Mouse (Mus musculus) heart, embryonic 16.5 days (tissue): ENCODE measurements around the gene Slc32a1. TPM values are rescaled to one million over a fixed set of nuclear protein-coding genes. Genes with fewer than 3 reads are reported as not detected.

Experiments used
- ATAC-seq: fragments of 200-750 bp; cut with Nextera tagmentation; replicated peaks from 2 replicates; pipeline ENCODE4 v1.8.0; 2017; ENCODE audit warnings: moderate number of reproducible peaks; ENCODE audit not compliant: insufficient read depth, low FRiP score; ENCODE audit errors: extremely low read depth
- H3K27ac ChIP-seq: fragments of 300-500 bp; sonication (generic); 2 replicates; pipeline ENCODE4 v1.5.1; 2014; ENCODE audit warnings: mild to moderate bottlenecking, low read length, control low read depth, moderate library complexity
- H3K27me3 ChIP-seq: fragments of 300-500 bp; sonication (generic); 2 replicates; pipeline ENCODE4 v1.6.1; 2014; ENCODE audit warnings: low read length, mixed read lengths; ENCODE audit not compliant: control insufficient read depth, insufficient read depth
- H3K36me3 ChIP-seq: fragments of 300-500 bp; sonication (generic); 2 replicates; pipeline ENCODE4 v1.6.1; 2014; ENCODE audit not compliant: control insufficient read depth, insufficient read depth
- H3K4me1 ChIP-seq: fragments of 300-500 bp; sonication (generic); 2 replicates; pipeline ENCODE4 v1.6.1; 2014; ENCODE audit warnings: low read length, mixed read lengths; ENCODE audit not compliant: control insufficient read depth, insufficient read depth
- H3K4me2 ChIP-seq: fragments of 300-500 bp; sonication (generic); 2 replicates; pipeline ENCODE4 v1.6.1; 2014; ENCODE audit warnings: low read depth, mild to moderate bottlenecking, control low read depth, low read length
- H3K4me3 ChIP-seq: fragments of 300-500 bp; sonication (generic); 2 replicates; pipeline ENCODE4 v1.5.1; 2014; ENCODE audit warnings: mild to moderate bottlenecking, control low read depth, low read length
- H3K9ac ChIP-seq: fragments of 300-500 bp; sonication (generic); 2 replicates; pipeline ENCODE4 v1.6.1; 2014; ENCODE audit warnings: low read length, control low read depth
- H3K9me3 ChIP-seq: fragments of 300-500 bp; sonication (generic); replicated peaks from 2 replicates; pipeline ENCODE4 v1.6.1; 2016; ENCODE audit warnings: low read length; ENCODE audit not compliant: control insufficient read depth
- WGBS: fragments of 180-500 bp; shearing (Covaris S2); extraction: QIAGEN DNeasy Blood & Tissue Kit; methylation state at CpG from one replicate; pipeline ENCODE4 v1.1.7; 2014; 5-methylcytosine and 5-hydroxymethylcytosine counted together
- polyA plus RNA-seq: library from polyadenylated mRNA; unstranded; fragments of >200 nt; fragmentation: Nextera tagmentation; extraction: Ambion mirVana; gene quantifications from 2 replicates; pipeline ENCODE4 v1.2.1, GENCODE M21; 2015

Gene Slc32a1
- polyA plus RNA-seq, 1 experiment from 2014 or later = not detected

GRCm38 (mm10) chr2:158643791-158644190 lies 33.2 kb downstream of the Slc32a1 start:
- Histone ChIP-seq H3K9me3 (peaks cover 4% of the 10 kb centered on the region), H3K27ac (no peak overlapping the region), H3K4me3 (no peak overlapping the region), H3K27me3 (no peaks in the 10 kb centered on the region), H3K4me1 (no peaks in the 10 kb centered on the region), H3K9ac (no peak overlapping the region), H3K4me2 (no peak overlapping the region), H3K36me3 (peaks cover 6% of the 10 kb centered on the region; the same call in 1 of the 2 replicates)
- WGBS = 81% methylated on average over 3 of the region's 3 CpGs
- ATAC-seq = no peak

DNA sequence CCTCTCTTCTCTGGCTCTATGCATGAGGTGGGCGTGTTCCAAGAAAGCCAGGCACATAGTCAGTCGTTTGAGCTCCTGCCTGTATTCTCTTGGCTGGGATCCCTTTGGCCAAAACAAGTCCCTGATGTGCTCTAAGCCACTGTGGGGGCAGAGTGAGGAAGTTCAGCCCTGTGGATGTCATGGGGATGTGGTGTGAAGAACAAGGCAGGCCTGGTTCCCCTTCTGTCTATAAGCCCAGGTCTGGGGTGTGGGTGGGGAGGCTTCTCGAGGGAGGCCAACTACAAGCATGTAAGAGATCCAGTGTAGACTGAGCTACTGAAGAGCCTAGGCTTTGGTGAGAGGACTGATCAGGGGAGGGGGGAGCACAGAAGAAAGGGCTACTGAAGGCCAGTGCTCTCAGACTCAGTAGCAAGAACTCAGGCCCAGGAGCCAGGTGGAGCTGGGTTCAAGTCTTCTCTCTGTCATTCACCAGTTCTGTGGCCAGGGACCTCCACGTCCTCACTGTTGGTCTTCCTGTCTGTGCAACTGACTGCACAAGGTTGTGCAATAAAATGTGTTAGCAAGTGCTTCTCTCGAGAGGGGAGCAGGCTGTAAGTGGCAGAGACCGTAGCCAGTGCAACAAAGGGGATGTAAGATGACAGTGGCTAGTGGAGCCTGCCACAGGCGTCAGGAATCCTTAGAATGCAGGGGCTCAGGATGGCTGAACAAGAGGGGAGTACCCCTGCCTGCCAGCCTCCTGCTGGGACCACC lies 40.8 kb downstream of the Slc32a1 start:
- Histone ChIP-seq H3K27ac (no peak overlapping the region), H3K36me3 (no peaks in the 10 kb centered on the region), H3K9me3 (no peaks in the 10 kb centered on the region), H3K4me1 (peaks cover 3% of the 10 kb centered on the region; the same call in 1 of the 2 replicates), H3K27me3 (no peaks in the 10 kb centered on the region), H3K4me2 (no peak overlapping the region), H3K9ac (no peak overlapping the region), H3K4me3 (no peak overlapping the region)
- no peak for ATAC-seq
- 45% methylated on average over 7 of the region's 7 CpGs for WGBS

DNA sequence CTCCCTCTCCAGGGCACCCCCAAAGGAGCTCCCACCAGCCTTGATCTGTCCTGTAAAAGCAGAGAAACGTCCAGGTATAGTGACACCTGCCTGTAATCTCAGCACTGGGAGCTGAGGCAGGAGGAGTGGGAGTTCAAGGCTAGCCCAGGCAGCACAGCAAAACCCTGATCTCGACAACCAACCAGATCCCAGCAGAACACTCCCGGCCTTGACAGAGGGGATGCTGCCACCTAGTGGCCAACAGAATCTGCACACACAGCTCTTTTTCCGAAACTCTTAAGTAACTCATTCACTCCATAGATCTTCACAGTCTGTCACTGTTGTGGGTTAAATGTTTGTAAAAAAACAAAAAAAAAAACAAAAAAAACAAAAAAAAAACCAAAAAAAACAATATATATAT lies 42.4 kb downstream of the Slc32a1 start:
- H3K27ac ChIP-seq = no peak overlapping the region
- H3K36me3 ChIP-seq = no peaks in the 10 kb centered on the region
- H3K4me1 ChIP-seq = peaks cover 3% of the 10 kb centered on the region
- H3K9me3 ChIP-seq = no peaks in the 10 kb centered on the region
- ATAC-seq = no peak
- no peaks in the 10 kb centered on the region for H3K27me3 ChIP-seq
- no peak overlapping the region for H3K9ac ChIP-seq
- WGBS = 8% methylated on average over 4 of the region's 4 CpGs
- no peak overlapping the region for H3K4me3 ChIP-seq
- H3K4me2 ChIP-seq = no peak overlapping the region

DNA sequence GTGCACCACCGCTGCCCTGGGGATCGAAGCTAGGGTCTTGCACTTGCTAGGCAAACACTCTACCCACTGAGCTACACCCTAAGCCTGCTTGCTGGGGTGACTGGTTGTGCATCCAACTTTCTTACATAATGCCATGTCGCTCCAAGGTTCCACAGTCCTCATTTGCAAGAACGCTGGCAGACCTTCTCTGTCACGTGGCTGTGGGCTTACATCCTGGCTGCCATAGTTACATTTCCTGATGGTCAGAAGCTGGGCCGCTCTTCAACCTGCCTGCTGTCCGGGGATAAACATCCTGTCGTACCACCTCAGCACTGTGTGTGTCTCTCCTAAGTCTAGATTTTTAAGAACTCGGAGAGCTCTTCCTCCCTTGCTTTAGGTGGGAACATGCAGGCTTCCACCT lies 44.1 kb downstream of the Slc32a1 start:
- ATAC-seq = no peak; the same call in 1 of the 2 replicates
- 71% methylated on average over 9 of the region's 9 CpGs for WGBS

DNA sequence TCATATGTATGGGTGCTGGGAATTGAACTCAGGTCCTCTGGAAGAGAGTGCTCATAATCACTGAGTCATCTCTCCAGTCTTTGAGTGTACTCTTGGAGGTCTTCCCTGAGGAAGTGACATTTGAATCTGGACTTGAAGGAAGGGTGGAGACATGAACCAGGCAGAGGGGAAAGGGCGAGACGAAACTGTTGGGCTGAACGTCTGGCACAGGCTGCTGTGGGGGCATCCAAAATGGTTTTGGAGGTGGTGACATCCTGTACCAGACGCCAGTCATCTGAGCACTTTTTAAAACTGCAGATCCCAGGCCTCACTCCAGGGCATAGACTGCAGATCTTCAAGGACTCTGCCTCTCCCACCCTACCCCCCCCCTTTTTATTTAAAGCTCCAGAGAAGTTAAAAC lies 45.2 kb downstream of the Slc32a1 start:
- H3K36me3 ChIP-seq = no peaks in the 10 kb centered on the region
- no peak overlapping the region for H3K27ac ChIP-seq
- no peak overlapping the region for H3K4me2 ChIP-seq
- no peak overlapping the region for H3K4me3 ChIP-seq
- 76% methylated on average over 4 of the region's 4 CpGs for WGBS
- no peaks in the 10 kb centered on the region for H3K9me3 ChIP-seq
- ATAC-seq = no peak
- no peak overlapping the region for H3K9ac ChIP-seq
- H3K4me1 ChIP-seq = peaks cover 7% of the 10 kb centered on the region
- no peaks in the 10 kb centered on the region for H3K27me3 ChIP-seq

More for the DNA sequence above, 44.1 kb downstream of the Slc32a1 start:
- Histone ChIP-seq H3K9me3 (no peaks in the 10 kb centered on the region), H3K4me3 (no peak overlapping the region), H3K27me3 (no peaks in the 10 kb centered on the region), H3K27ac (no peak overlapping the region), H3K9ac (no peak overlapping the region), H3K36me3 (no peaks in the 10 kb centered on the region), H3K4me1 (peaks cover 7% of the 10 kb centered on the region), H3K4me2 (no peak overlapping the region)

DNA sequence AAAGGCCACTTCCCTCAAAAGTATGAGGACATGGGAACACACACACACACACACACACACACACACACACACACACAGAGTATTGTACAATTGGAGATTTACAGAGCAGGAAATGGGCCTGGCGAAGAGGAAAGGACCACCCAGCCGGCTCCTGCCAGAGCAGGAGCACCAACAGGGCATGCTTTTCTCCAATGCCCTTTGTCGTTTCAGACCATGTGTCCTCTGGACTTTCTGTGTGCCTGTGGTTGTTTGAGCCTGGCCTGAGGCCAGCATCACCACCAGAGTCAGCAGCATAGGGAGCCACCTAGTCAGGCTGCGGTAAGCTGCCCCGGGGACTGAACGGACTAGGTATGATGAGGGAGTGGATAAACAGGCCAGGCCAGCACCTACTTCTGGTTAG lies 48.3 kb downstream of the Slc32a1 start:
- Histone ChIP-seq H3K36me3 (no peaks in the 10 kb centered on the region), H3K4me1 (peaks cover 4% of the 10 kb centered on the region; the same call in 1 of the 2 replicates), H3K9me3 (no peaks in the 10 kb centered on the region), H3K27ac (no peak overlapping the region; the same call in 1 of the 2 replicates), H3K9ac (no peak overlapping the region), H3K27me3 (no peaks in the 10 kb centered on the region), H3K4me2 (no peak overlapping the region), H3K4me3 (no peak overlapping the region)
- WGBS = 32% methylated on average over 6 of the region's 6 CpGs
- peak; percentile 52; the same call in 1 of the 2 replicates for ATAC-seq

DNA sequence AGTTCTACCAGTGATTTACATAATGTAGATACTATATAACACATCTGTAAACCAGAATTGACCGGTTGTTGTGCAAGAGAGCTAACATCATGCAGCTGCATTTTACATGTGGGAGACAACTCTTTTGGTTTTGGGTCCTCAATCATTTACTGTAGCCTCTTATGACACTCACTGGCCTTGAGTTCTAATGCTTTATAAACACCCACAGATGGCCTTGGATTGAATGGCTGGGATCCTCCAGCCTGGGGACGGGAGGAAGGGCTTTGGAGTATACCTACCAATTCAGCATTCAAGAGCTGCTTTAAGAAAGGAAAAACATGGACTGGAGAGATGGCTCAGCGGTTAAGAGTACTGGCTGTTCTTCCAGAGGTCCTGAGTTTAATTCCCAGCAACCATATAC lies 48.8 kb downstream of the Slc32a1 start:
- Histone ChIP-seq H3K36me3 (no peaks in the 10 kb centered on the region), H3K27me3 (no peaks in the 10 kb centered on the region), H3K9me3 (no peaks in the 10 kb centered on the region), H3K4me3 (no peak overlapping the region), H3K4me2 (no peak overlapping the region), H3K9ac (no peak overlapping the region), H3K27ac (no peak overlapping the region), H3K4me1 (peaks cover 4% of the 10 kb centered on the region; the same call in 1 of the 2 replicates)
- WGBS = 63% methylated on average over 3 of the region's 3 CpGs
- ATAC-seq = no peak; the same call in 1 of the 2 replicates

GRCm38 (mm10) chr2:158665098-158665497 lies 54.5 kb downstream of the Slc32a1 start, which contains the start of gene Ppp1r16b:
Gene Ppp1r16b, plus strand, starts transcription at chr2:158665398.
- H3K27me3 ChIP-seq = peaks cover 31% of the 10 kb centered on the region
- no peaks in the 10 kb centered on the region for H3K36me3 ChIP-seq
- ATAC-seq = no peak
- no peaks in the 10 kb centered on the region for H3K9me3 ChIP-seq
- H3K4me1 ChIP-seq = peaks cover 9% of the 10 kb centered on the region; the same call in 1 of the 2 replicates
- H3K27ac ChIP-seq = 0 out of 2 replicates have a peak within 1 kb of the TSS, but pooled peaks have one; percentile 2
- no peak within 1 kb of the TSS for H3K9ac ChIP-seq
- WGBS = 69% methylated on average over 4 of the region's 4 CpGs
- H3K4me3 ChIP-seq = no peak within 1 kb of the TSS
- no peak within 1 kb of the TSS; the same call in 1 of the 2 replicates for H3K4me2 ChIP-seq
